ENCODE assay signal across 8 mouse cellular contexts in genomic region chr2:90940233-90941229, GRCm38 (mm10). TPM values are rescaled to one million over a fixed set of nuclear protein-coding genes. Genes with fewer than 3 reads are reported as not detected.
DNase-seq lines count a peak whose midpoint lies in the region; ATAC-seq and TF ChIP-seq lines count a peak whose summit lies in the region.

Gene Celf1 (plus strand): TSS chr2:90940382.

- H3K36me3 ChIP-seq in hindbrain, postnatal 0 days (ENCODE audit: insufficient read depth, low read length) = no peaks in the 10 kb centered on the region

- ATAC-seq in activated CD4-positive, CD25-positive, alpha-beta regulatory T cell, adult 4 months = peak; percentile 84
- ATAC-seq in common myeloid progenitor, adult 5-6 weeks (replicated peaks; ENCODE audit: low read depth, poor library complexity, severe bottlenecking) = peak; percentile 68
- ATAC-seq in hindbrain, postnatal 0 days = peak; percentile 97
- peak; percentile 85 for ATAC-seq in megakaryocyte progenitor cell, adult 5-6 weeks (replicated peaks; ENCODE audit: poor library complexity)

- H3K9ac ChIP-seq in hindbrain, postnatal 0 days (replicated peaks; ENCODE audit: low read length) = peak within 1 kb of the TSS; percentile 97

- peak; percentile 70 to 75 for DNase-seq in gastrocnemius, adult 8-10 months (ENCODE audit: low spot score in 2 of 2)
- DNase-seq in hindbrain, postnatal 0 days (ENCODE audit: low spot score) = peak; percentile 97
- peak; percentile 66 to 92 for DNase-seq in left cerebral cortex, postnatal 10 days (ENCODE audit: extremely low spot score in 1 of 2, low spot score in 2 of 2)
- peak; percentile 90 for DNase-seq in right cerebral cortex, postnatal 10 days (ENCODE audit: low spot score in 2 of 2)
- DNase-seq in urinary bladder, postnatal 25 days (ENCODE audit: low spot score) = peak; percentile 78

- peak within 1 kb of the TSS; percentile 99 for H3K4me3 ChIP-seq in hindbrain, postnatal 0 days (ENCODE audit: low read length)

- H3K4me2 ChIP-seq in hindbrain, postnatal 0 days (ENCODE audit: low read depth, low read length) = peak within 1 kb of the TSS; percentile 79

- under 1% methylated on average over 65 of the region's 113 CpGs for WGBS in hindbrain, postnatal 0 days

- peak within 1 kb of the TSS; percentile 95 for H3K27ac ChIP-seq in hindbrain, postnatal 0 days

- intact Hi-C loops in left cerebral cortex, postnatal 10 days (cut with DNase I) = no loop called here

- no peaks in the 10 kb centered on the region for H3K9me3 ChIP-seq in hindbrain, postnatal 0 days (ENCODE audit: low read length)

- peaks cover 14% of the 10 kb centered on the region for H3K4me1 ChIP-seq in hindbrain, postnatal 0 days (ENCODE audit: insufficient read depth, low read length)

- TF ChIP-seq CTCF in hindbrain, postnatal 0 days (IDR thresholded peaks at IDR 0.05; ENCODE audit: low read depth) = peak; percentile 55

- H3K27me3 ChIP-seq in hindbrain, postnatal 0 days (ENCODE audit: insufficient read depth, low read length) = no peaks in the 10 kb centered on the region

RNA-seq across cellular contexts. Expression of gene Celf1, which starts in this region (rescaled TPM):
- polyA plus RNA-seq in activated CD4-positive, CD25-positive, alpha-beta regulatory T cell, adult 4 months (2017; shearing (Covaris generic)) = 10 to 100 TPM; 44.5 to 53.3 TPM
- total RNA-seq in common myeloid progenitor, adult 5-6 weeks (2017) = 38.8 and 52.0 TPM in 2 replicates
- 10 to 100 TPM; 50.7 to 66.2 (median 63.7) TPM for total RNA-seq in gastrocnemius, adult 8-10 months (2022)
- total RNA-seq in hindbrain, postnatal 0 days (2014; rRNA removed) = 67.0 and 68.6 TPM in 2 replicates
- 59.6 and 63.1 TPM in 2 replicates for polyA plus RNA-seq in hindbrain, postnatal 0 days (2015; fragmentation: Nextera tagmentation; extraction: Ambion mirVana)
- 100 to 1,000 TPM; 125 to 129 TPM for total RNA-seq in left cerebral cortex, postnatal 10 days (2021)
- 34.0 and 42.8 TPM in 2 replicates for total RNA-seq in megakaryocyte progenitor cell, adult 5-6 weeks (2015)
- total RNA-seq in megakaryocyte progenitor cell, adult 5-6 weeks (2017) = 23.7 and 37.6 TPM in 2 replicates

Comparison
In these comparisons a context has a peak if more than half of its experiments do, and no peak if none do; other contexts are left out.
1. Peak in every context shown above with its lines: DNase-seq, ATAC-seq, H3K4me3 ChIP-seq and H3K27ac ChIP-seq.